Mouse (Mus musculus) left cerebral cortex, adult 9 months (tissue): ENCODE results near the gene Slfnl1.

Experiments
- DNase-seq, 2 experiments: peaks; one replicate each; pipeline ENCODE4 v3.0.0; 2022; ENCODE audit warnings: low spot score in 2 of 2

Gene Slfnl1

GRCm38 (mm10) chr4:120581711-120582110 lies 49.7 kb downstream of the Slfnl1 start:
- DNase-seq = no peak
